Comparison of ENCODE assay signal across 12 mouse cellular contexts in the genomic region with DNA sequence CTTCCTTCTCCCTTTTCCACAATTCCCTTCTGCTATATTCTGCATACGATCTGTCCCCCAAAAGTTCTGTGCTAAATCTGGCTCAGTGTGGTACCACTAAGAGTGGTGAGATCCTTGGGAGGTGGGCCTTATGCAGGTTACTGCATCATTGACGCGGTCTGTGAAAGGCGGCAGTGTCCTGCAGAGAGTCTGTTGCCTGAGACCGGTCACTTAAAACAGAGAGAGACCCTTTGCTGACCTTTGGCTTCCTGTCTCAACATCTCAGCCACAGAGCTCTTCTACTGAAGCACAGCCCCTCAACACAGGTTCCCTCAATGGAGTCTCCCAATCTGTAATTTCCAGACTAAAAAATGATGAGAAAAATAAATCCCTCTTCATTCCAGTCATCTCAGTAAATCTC.
"Had no signal": no experiment of that assay in that cellular context is flagged by ENCODE, and none has a peak within 500 bp of the region (broad histone marks: within the 10 kb centered on the region; RNA-seq: fewer than 3 reads in every experiment).

No protein-coding gene starts in this region.

- DNase-seq: left cerebral cortex, postnatal 4 days; liver; liver, embryonic 13.5 days; liver, postnatal 0 days; lung, adult 18-20 months; lung, adult 2 months; lung, embryonic 14.5 days; lung, postnatal 10 days; lung, postnatal 14 days; lung, postnatal 36 days; lung, postnatal 4 days; midbrain, embryonic 14.5 days had no signal
